Mouse (Mus musculus) small intestine, adult 2 months (tissue): Measurements from ENCODE around the gene Trmt1.

Experiments used
- CTCF ChIP-seq: fragments of 200-500 bp; IDR thresholded peaks from 2 replicates; pipeline ENCODE4 v1.5.1; 2012; ENCODE audit warnings: low read depth, mild to moderate bottlenecking, control low read depth, inconsistent platforms, low read length, moderate library complexity, mixed read lengths; ENCODE audit not compliant: insufficient replicate concordance, insufficient read length; ENCODE audit errors: extremely low read depth
- POLR2A ChIP-seq: fragments of 200-500 bp; IDR thresholded peaks from 2 replicates; pipeline ENCODE4 v1.6.1; 2012; ENCODE audit warnings: low read depth, mild to moderate bottlenecking, control low read depth, inconsistent platforms, low read length, moderate library complexity

- TF ChIP-seq CTCF (no peak), POLR2A (no peak)
Observed at GRCm38 (mm10) chr8:84640010-84640588, 46.0 kb upstream of the Trmt1 start.
